Mouse (Mus musculus): ENCODE data around the gene Errfi1. TPM values are rescaled to one million over a fixed set of nuclear protein-coding genes. Genes with fewer than 3 reads are reported as not detected.

Gene Errfi1
- total and polyA plus RNA-seq, 2 experiments from 2014 or later = 21.0 to 33.0 TPM

DNA sequence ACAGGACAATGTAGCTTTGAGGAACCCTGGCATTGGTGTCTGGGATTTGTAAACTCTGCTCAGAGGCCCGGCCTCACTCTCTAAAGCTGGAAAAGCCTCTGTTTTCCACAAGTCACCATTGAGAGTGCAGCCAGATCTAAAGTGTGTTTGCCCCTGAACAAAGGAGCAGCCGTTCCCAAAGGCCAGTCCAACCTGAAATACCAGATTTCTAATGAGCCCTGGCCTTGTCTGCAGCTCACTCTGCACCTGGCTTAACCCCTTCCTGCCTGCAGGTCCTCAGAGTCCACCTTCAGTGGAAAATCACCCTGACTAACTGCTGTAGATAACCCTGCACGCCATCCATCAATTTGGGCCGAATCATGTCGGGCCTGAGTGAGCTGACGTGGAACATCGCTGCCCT lies 28.2 kb upstream of the Errfi1 start:
- DNase-seq (ENCODE audit: low spot score) = no peak
- WGBS = 25% methylated on average over 7 of the region's 7 CpGs
- Histone ChIP-seq H3K27ac (ENCODE audit: low read depth, low read length) (no peak overlapping the region), H3K9ac (replicated peaks; ENCODE audit: low read length, poor library complexity, severe bottlenecking) (no peak overlapping the region), H3K4me2 (ENCODE audit: low read depth, low read length, poor library complexity, severe bottlenecking) (no peak overlapping the region), H3K4me3 (ENCODE audit: low read depth, low read length) (no peak overlapping the region), H3K9me3 (ENCODE audit: low read length) (no peaks in the 10 kb centered on the region), H3K4me1 (ENCODE audit: insufficient read depth, low read length) (no peaks in the 10 kb centered on the region), H3K36me3 (ENCODE audit: insufficient read depth, low read length) (no peaks in the 10 kb centered on the region), H3K27me3 (ENCODE audit: insufficient read depth, low read length) (no peaks in the 10 kb centered on the region)
- ATAC-seq (ENCODE audit: low FRiP score) = no peak
- no peak for TF ChIP-seq CTCF (IDR thresholded peaks at IDR 0.05)

GRCm38 (mm10) chr4:150831321-150831720 lies 22.4 kb upstream of the Errfi1 start:
- no peak for TF ChIP-seq CTCF (IDR thresholded peaks at IDR 0.05)
- no peak overlapping the region for H3K27ac ChIP-seq (ENCODE audit: low read depth, low read length)
- H3K9ac ChIP-seq (replicated peaks; ENCODE audit: low read length, poor library complexity, severe bottlenecking) = no peak overlapping the region
- H3K27me3 ChIP-seq (ENCODE audit: insufficient read depth, low read length) = no peaks in the 10 kb centered on the region
- 71% methylated on average over 3 of the region's 3 CpGs for WGBS
- H3K36me3 ChIP-seq (ENCODE audit: insufficient read depth, low read length) = no peaks in the 10 kb centered on the region
- H3K4me3 ChIP-seq (ENCODE audit: low read depth, low read length) = no peak overlapping the region
- no peaks in the 10 kb centered on the region for H3K4me1 ChIP-seq (ENCODE audit: insufficient read depth, low read length)
- DNase-seq (ENCODE audit: low spot score) = no peak
- no peak overlapping the region for H3K4me2 ChIP-seq (ENCODE audit: low read depth, low read length, poor library complexity, severe bottlenecking)
- no peaks in the 10 kb centered on the region for H3K9me3 ChIP-seq (ENCODE audit: low read length)
- no peak for ATAC-seq (ENCODE audit: low FRiP score)

GRCm38 (mm10) chr4:150831941-150832340 lies 21.8 kb upstream of the Errfi1 start:
- Histone ChIP-seq H3K27me3 (ENCODE audit: insufficient read depth, low read length) (no peaks in the 10 kb centered on the region), H3K4me1 (ENCODE audit: insufficient read depth, low read length) (no peaks in the 10 kb centered on the region), H3K9me3 (ENCODE audit: low read length) (no peaks in the 10 kb centered on the region), H3K27ac (ENCODE audit: low read depth, low read length) (no peak overlapping the region), H3K36me3 (ENCODE audit: insufficient read depth, low read length) (no peaks in the 10 kb centered on the region), H3K4me2 (ENCODE audit: low read depth, low read length, poor library complexity, severe bottlenecking) (no peak overlapping the region), H3K4me3 (ENCODE audit: low read depth, low read length) (no peak overlapping the region), H3K9ac (replicated peaks; ENCODE audit: low read length, poor library complexity, severe bottlenecking) (no peak overlapping the region)
- TF ChIP-seq CTCF (IDR thresholded peaks at IDR 0.05) = no peak
- WGBS = 91% methylated on average over 6 of the region's 6 CpGs
- no peak for ATAC-seq (ENCODE audit: low FRiP score)
- no peak for DNase-seq (ENCODE audit: low spot score)

DNA sequence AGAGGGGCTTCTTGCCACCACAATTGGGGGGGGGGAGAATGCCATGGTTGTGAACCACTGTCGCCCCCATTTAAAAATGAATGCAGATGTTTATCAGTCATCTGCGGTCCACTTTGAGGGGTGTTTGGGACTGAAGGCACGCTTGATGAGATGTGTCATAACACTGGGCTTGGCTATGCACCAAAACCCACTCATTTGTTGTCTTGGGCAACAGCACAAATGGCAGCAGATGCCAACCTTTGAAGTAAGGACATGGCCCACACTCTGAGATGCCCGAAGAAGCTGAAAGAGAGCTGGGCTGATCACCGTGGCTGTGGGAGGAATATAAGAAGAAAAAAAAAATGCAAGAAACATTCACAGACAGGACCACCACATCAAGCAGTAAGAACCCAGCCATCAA lies 18.6 kb upstream of the Errfi1 start:
- H3K4me1 ChIP-seq (ENCODE audit: insufficient read depth, low read length) = no peaks in the 10 kb centered on the region
- DNase-seq (ENCODE audit: low spot score) (no peak), ATAC-seq (ENCODE audit: low FRiP score) (no peak)

GRCm38 (mm10) chr4:150836258-150836657 lies 17.5 kb upstream of the Errfi1 start:
- ATAC-seq (ENCODE audit: low FRiP score) = no peak
- 92% methylated on average over 13 of the region's 13 CpGs for WGBS
- TF ChIP-seq CTCF (IDR thresholded peaks at IDR 0.05) = no peak

More for the DNA sequence above, 18.6 kb upstream of the Errfi1 start:
- Histone ChIP-seq H3K9ac (replicated peaks; ENCODE audit: low read length, poor library complexity, severe bottlenecking) (no peak overlapping the region), H3K36me3 (ENCODE audit: insufficient read depth, low read length) (no peaks in the 10 kb centered on the region), H3K4me3 (ENCODE audit: low read depth, low read length) (no peak overlapping the region), H3K27me3 (ENCODE audit: insufficient read depth, low read length) (no peaks in the 10 kb centered on the region), H3K4me2 (ENCODE audit: low read depth, low read length, poor library complexity, severe bottlenecking) (no peak overlapping the region), H3K9me3 (ENCODE audit: low read length) (no peaks in the 10 kb centered on the region), H3K27ac (ENCODE audit: low read depth, low read length) (no peak overlapping the region)
- 84% methylated on average over 5 of the region's 5 CpGs for WGBS
- TF ChIP-seq CTCF (IDR thresholded peaks at IDR 0.05) = no peak

DNA sequence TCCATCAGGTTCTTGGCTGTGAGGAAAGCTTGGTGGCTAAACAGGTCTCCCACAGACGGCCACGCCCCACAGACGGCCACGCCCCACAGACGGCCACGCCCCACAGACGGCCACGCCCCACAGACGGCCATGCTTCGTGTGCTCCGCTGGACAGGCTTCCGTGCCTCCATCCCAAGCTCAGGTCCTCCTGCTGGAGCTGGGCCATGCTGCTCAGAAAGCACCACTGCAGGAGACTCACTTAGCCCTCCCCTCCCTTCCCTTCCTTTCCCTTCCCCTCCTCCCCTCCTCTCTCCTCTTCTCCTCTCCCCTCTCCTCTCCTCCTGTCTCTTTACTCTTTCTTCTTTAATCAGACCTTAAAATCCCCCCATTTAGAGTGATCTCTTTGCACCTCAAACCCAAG lies 16.8 kb upstream of the Errfi1 start:
- Histone ChIP-seq H3K9ac (replicated peaks; ENCODE audit: low read length, poor library complexity, severe bottlenecking) (no peak overlapping the region), H3K36me3 (ENCODE audit: insufficient read depth, low read length) (no peaks in the 10 kb centered on the region), H3K27me3 (ENCODE audit: insufficient read depth, low read length) (no peaks in the 10 kb centered on the region), H3K9me3 (ENCODE audit: low read length) (no peaks in the 10 kb centered on the region), H3K27ac (ENCODE audit: low read depth, low read length) (no peak overlapping the region), H3K4me1 (ENCODE audit: insufficient read depth, low read length) (no peaks in the 10 kb centered on the region), H3K4me3 (ENCODE audit: low read depth, low read length) (no peak overlapping the region), H3K4me2 (ENCODE audit: low read depth, low read length, poor library complexity, severe bottlenecking) (no peak overlapping the region)
- WGBS = 87% methylated on average over 12 of the region's 12 CpGs
- no peak for DNase-seq (ENCODE audit: low spot score)
- ATAC-seq (ENCODE audit: low FRiP score) = no peak
- TF ChIP-seq CTCF (IDR thresholded peaks at IDR 0.05) = no peak

More at GRCm38 (mm10) chr4:150836258-150836657, 17.5 kb upstream of the Errfi1 start:
- Histone ChIP-seq H3K4me3 (ENCODE audit: low read depth, low read length) (no peak overlapping the region), H3K4me2 (ENCODE audit: low read depth, low read length, poor library complexity, severe bottlenecking) (no peak overlapping the region), H3K36me3 (ENCODE audit: insufficient read depth, low read length) (no peaks in the 10 kb centered on the region), H3K27me3 (ENCODE audit: insufficient read depth, low read length) (no peaks in the 10 kb centered on the region), H3K9ac (replicated peaks; ENCODE audit: low read length, poor library complexity, severe bottlenecking) (no peak overlapping the region), H3K27ac (ENCODE audit: low read depth, low read length) (no peak overlapping the region), H3K4me1 (ENCODE audit: insufficient read depth, low read length) (no peaks in the 10 kb centered on the region), H3K9me3 (ENCODE audit: low read length) (no peaks in the 10 kb centered on the region)
- no peak for DNase-seq (ENCODE audit: low spot score)
